Mouse (Mus musculus) heart, embryonic 11.5 days (tissue): Measurements from ENCODE around the gene Men1. TPM values are rescaled to one million over a fixed set of nuclear protein-coding genes. Genes with fewer than 3 reads are reported as not detected.

Experiments
- ATAC-seq: fragments of 200-750 bp; cut with Nextera tagmentation; replicated peaks from 2 replicates; pipeline ENCODE4 v1.8.0; 2017; ENCODE audit warnings: moderate library complexity; ENCODE audit not compliant: insufficient number of reproducible peaks, low FRiP score, low TSS enrichment
- H3K27ac ChIP-seq: fragments of 300-500 bp; sonication (generic); 2 replicates; pipeline ENCODE4 v1.5.1; 2014; ENCODE audit warnings: mild to moderate bottlenecking, low read depth, low read length
- H3K27me3 ChIP-seq: fragments of 300-500 bp; sonication (generic); 2 replicates; pipeline ENCODE4 v1.6.1; 2014; ENCODE audit warnings: mild to moderate bottlenecking, low read length, mixed read lengths; ENCODE audit not compliant: control insufficient read depth, insufficient read depth
- H3K36me3 ChIP-seq: fragments of 300-500 bp; sonication (generic); 2 replicates; pipeline ENCODE4 v1.6.1; 2014; ENCODE audit warnings: mild to moderate bottlenecking, low read length, moderate library complexity, mixed read lengths; ENCODE audit not compliant: control insufficient read depth, insufficient read depth
- H3K4me1 ChIP-seq: fragments of 300-500 bp; sonication (generic); 2 replicates; pipeline ENCODE4 v1.6.1; 2014; ENCODE audit warnings: low read length; ENCODE audit not compliant: control insufficient read depth, insufficient read depth
- H3K4me2 ChIP-seq: fragments of 300-500 bp; sonication (generic); 2 replicates; pipeline ENCODE4 v1.6.1; 2014; ENCODE audit warnings: mild to moderate bottlenecking, moderate library complexity
- H3K4me3 ChIP-seq: fragments of 300-500 bp; sonication (generic); 2 replicates; pipeline ENCODE4 v1.5.1; 2014; ENCODE audit warnings: low read depth, low read length
- H3K9ac ChIP-seq: fragments of 300-500 bp; sonication (generic); 2 replicates; pipeline ENCODE4 v1.6.1; 2014; ENCODE audit warnings: mild to moderate bottlenecking, low read depth, low read length, moderate library complexity
- H3K9me3 ChIP-seq: fragments of 300-500 bp; sonication (generic); replicated peaks from 2 replicates; pipeline ENCODE4 v1.6.1; 2016; ENCODE audit warnings: low read length; ENCODE audit not compliant: control insufficient read depth
- WGBS: fragments of 180-500 bp; shearing (Covaris S2); extraction: QIAGEN DNeasy Blood & Tissue Kit; methylation state at CpG from one replicate; pipeline ENCODE4 v1.1.7; 2014; ENCODE audit not compliant: insufficient replicate concordance; 5-methylcytosine and 5-hydroxymethylcytosine counted together
- polyA plus RNA-seq: library from polyadenylated mRNA; unstranded; fragments of >200 nt; fragmentation: Nextera tagmentation; extraction: Ambion mirVana; gene quantifications from 2 replicates; pipeline ENCODE4 v1.2.1, GENCODE M21; 2014

Gene Men1
- polyA plus RNA-seq, 1 experiment from 2014 or later, result 31.8 TPM

DNA sequence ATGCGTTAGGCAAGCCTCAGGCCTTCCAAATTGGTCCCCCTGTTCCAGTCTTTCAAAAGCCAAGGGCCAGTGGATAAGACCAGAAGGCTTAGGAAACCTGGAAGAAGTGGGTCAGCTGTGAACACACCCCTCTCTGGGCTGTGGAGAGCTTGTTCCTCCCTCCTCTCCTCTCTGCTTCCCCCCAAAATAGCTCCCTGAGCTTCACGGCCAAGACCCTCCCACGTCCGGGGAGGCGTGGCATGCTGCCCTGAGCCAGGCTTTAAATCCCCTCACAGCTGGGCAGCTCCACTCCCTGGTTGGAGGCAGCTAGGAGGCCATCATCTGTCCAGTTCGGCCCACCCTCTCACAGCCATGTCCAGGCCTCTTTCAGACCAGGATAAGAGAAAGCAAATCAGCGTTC lies 49.3 kb downstream of the Men1 start, which contains the start of gene Pygm:
Gene Pygm, plus strand, starts transcription at position 272 of the 400 bp plus-strand sequence.
- Histone ChIP-seq H3K4me1 (peaks cover 34% of the 10 kb centered on the region), H3K27ac (peak within 1 kb of the TSS; percentile 90), H3K36me3 (peaks cover under 1% of the 10 kb centered on the region; the same call in 1 of the 2 replicates), H3K27me3 (no peaks in the 10 kb centered on the region), H3K4me3 (peak within 1 kb of the TSS; percentile 48), H3K4me2 (peak within 1 kb of the TSS; percentile 82), H3K9me3 (no peaks in the 10 kb centered on the region), H3K9ac (peak within 1 kb of the TSS; percentile 71)
- 9% methylated on average over 7 of the region's 7 CpGs for WGBS
- ATAC-seq, result peak; percentile 60

DNA sequence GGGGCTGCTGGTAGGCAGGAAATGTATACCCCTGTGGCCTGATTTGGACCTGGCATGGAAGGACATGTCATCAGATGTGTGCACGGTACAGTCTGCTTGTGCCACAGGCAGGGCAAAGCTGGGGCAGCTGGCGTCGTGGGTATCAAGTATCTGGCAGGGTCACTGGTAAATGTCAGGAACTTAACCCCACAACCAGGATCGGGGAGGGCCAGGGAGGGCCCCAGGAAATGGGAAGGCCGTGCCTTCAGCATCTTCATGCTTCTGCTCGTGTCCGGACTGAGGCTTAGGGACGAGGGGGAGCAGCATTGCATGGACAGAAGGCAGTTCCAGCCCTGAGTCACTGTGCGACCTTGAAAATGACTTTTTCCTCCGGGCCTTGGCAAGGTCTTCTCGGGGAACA lies 50.2 kb downstream of the Men1 start:
- H3K27me3 ChIP-seq, result no peaks in the 10 kb centered on the region
- WGBS, result 41% methylated on average over 11 of the region's 11 CpGs
- peaks cover 7% of the 10 kb centered on the region; the same call in 1 of the 2 replicates for H3K36me3 ChIP-seq
- H3K27ac ChIP-seq, result peak overlapping the region; percentile 90
- peak overlapping the region; percentile 71 for H3K9ac ChIP-seq
- peaks cover 40% of the 10 kb centered on the region for H3K4me1 ChIP-seq
- peak overlapping the region; percentile 82 for H3K4me2 ChIP-seq
- ATAC-seq, result no peak
- H3K4me3 ChIP-seq, result peak overlapping the region; percentile 48
- no peaks in the 10 kb centered on the region for H3K9me3 ChIP-seq

DNA sequence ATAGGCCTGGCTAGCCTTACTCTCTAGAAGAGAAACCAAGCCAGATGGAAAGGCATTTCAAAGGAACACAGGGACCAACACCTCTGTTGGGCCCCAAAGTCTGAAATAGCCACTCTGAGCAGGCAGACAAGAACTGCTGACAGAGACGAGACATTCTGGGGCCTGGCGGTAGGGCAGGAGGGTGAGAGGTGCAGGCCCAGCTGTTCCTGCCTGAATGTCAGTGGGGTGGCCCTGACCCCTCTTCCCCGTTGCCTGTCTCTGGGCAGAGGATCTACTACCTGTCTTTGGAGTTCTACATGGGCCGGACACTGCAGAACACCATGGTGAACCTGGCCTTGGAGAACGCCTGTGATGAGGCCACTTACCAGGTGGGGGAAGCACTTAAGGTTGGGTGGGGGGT lies 50.6 kb downstream of the Men1 start:
- Histone ChIP-seq H3K4me2 (peak overlapping the region; percentile 82), H3K27ac (peak overlapping the region; percentile 90), H3K9ac (peak overlapping the region; percentile 71), H3K9me3 (no peaks in the 10 kb centered on the region), H3K36me3 (peaks cover 7% of the 10 kb centered on the region; the same call in 1 of the 2 replicates), H3K4me1 (peaks cover 40% of the 10 kb centered on the region), H3K27me3 (no peaks in the 10 kb centered on the region), H3K4me3 (peak overlapping the region; percentile 48)
- ATAC-seq, result no peak
- WGBS, result 49% methylated on average over 5 of the region's 5 CpGs

DNA sequence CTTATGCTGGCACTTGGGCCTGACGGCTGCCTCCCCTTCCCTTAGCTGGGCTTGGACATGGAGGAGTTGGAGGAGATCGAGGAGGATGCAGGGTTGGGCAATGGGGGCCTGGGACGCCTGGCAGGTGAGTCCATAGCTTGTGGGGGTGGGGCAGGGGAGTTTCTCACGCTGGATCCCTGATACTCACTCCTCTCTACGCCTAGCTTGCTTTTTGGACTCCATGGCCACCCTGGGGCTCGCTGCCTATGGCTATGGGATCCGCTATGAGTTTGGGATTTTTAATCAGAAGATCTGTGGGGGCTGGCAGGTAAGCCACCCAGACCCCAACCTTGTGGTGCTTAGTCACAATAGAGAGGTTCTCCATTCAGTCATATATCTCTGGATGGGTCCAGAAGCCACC lies 51.0 kb downstream of the Men1 start:
- Histone ChIP-seq H3K4me3 (peak overlapping the region; percentile 48), H3K36me3 (peaks cover 7% of the 10 kb centered on the region; the same call in 1 of the 2 replicates), H3K27me3 (no peaks in the 10 kb centered on the region), H3K27ac (peak overlapping the region; percentile 90), H3K9ac (peak overlapping the region; percentile 71), H3K4me2 (peak overlapping the region; percentile 82), H3K4me1 (peaks cover 40% of the 10 kb centered on the region), H3K9me3 (no peaks in the 10 kb centered on the region)
- 72% methylated on average over 7 of the region's 7 CpGs for WGBS
- no peak for ATAC-seq

DNA sequence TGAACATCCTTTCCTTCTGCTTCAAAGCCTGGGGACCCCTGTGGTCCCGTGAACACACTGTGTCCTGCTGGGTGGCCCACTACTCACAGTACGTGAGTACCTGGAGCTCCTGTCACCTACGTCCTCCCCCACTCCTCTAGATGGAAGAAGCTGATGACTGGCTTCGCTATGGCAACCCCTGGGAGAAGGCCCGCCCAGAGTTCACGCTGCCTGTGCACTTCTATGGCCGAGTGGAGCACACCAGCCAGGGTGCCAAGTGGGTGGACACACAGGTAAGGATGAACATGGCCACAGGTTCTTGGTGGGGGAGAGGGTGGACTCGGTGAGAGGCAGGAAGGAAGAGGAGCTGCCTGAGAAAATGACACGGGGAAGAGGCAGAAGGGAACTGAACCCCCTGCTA lies 51.5 kb downstream of the Men1 start:
- H3K9ac ChIP-seq, result peak overlapping the region; percentile 4; the same call in 1 of the 2 replicates
- no peaks in the 10 kb centered on the region for H3K9me3 ChIP-seq
- WGBS, result 56% methylated on average over 9 of the region's 9 CpGs
- peak overlapping the region; percentile 82 for H3K4me2 ChIP-seq
- ATAC-seq, result no peak
- H3K36me3 ChIP-seq, result peaks cover 7% of the 10 kb centered on the region; the same call in 1 of the 2 replicates
- no peak overlapping the region for H3K27ac ChIP-seq
- peaks cover 40% of the 10 kb centered on the region for H3K4me1 ChIP-seq
- H3K27me3 ChIP-seq, result no peaks in the 10 kb centered on the region
- peak overlapping the region; percentile 48; the same call in 1 of the 2 replicates for H3K4me3 ChIP-seq

DNA sequence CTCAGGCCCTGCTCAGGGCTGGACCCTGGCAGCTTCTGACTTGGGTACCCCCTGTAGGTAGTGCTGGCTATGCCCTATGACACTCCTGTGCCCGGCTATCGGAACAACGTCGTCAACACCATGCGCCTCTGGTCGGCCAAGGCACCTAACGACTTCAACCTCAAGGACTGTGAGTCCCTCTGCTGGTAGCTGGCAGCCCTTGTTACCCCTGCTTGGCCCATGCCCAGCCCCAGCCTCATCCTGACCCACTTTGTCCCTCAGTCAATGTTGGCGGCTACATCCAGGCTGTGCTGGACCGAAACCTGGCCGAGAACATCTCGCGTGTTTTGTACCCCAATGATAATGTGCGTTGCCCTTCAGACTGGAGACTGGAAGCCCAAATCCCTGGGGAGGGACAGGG lies 53.2 kb downstream of the Men1 start:
- Histone ChIP-seq H3K27ac (no peak overlapping the region), H3K36me3 (peaks cover 11% of the 10 kb centered on the region), H3K4me3 (no peak overlapping the region), H3K9me3 (no peaks in the 10 kb centered on the region), H3K9ac (no peak overlapping the region), H3K4me1 (peaks cover 30% of the 10 kb centered on the region), H3K4me2 (no peak overlapping the region), H3K27me3 (no peaks in the 10 kb centered on the region)
- WGBS, result 79% methylated on average over 13 of the region's 13 CpGs
- ATAC-seq, result no peak

DNA sequence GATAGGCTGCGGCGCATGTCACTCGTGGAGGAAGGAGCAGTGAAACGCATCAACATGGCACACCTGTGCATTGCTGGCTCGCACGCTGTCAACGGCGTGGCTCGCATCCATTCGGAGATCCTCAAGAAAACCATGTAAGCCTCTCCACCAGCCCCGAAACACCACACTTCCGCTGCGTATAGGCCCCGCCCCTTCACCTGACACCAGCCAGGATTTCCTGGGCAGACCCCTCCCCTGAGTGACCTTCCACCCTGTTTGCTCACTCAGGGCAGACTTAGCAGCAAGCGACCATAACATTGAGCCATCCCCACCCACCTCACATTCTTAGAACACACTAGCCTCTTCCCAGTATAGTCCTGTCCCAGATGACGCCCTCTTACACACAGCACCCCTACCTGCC lies 55.0 kb downstream of the Men1 start:
- WGBS, result 13% methylated on average over 16 of the region's 16 CpGs
- 0 out of 2 replicates have a peak, but pooled peaks have one; percentile 15 for ATAC-seq
- peaks cover 11% of the 10 kb centered on the region for H3K36me3 ChIP-seq

DNA sequence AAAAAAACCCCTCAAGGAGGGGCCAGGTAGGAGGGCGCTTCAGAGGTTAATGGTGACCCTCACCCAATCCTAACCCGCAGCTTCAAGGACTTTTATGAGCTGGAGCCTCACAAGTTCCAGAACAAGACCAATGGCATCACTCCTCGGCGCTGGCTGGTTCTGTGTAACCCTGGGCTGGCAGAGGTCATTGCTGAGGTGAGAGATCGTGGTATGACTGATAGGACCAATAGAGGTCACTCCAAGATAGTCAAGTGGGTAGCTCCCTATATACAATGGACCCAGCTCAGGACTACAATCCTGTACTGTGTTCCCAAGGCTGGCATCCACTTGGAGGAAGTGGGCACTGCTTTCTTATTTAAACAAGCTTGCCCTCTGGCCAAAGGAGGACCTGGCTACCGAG lies 55.5 kb downstream of the Men1 start:
- peaks cover 15% of the 10 kb centered on the region for H3K4me1 ChIP-seq
- H3K9ac ChIP-seq, result no peak overlapping the region
- H3K36me3 ChIP-seq, result peaks cover 11% of the 10 kb centered on the region
- WGBS, result 51% methylated on average over 6 of the region's 6 CpGs
- ATAC-seq, result no peak
- no peaks in the 10 kb centered on the region for H3K27me3 ChIP-seq
- no peak overlapping the region for H3K4me2 ChIP-seq
- no peak overlapping the region for H3K27ac ChIP-seq
- H3K9me3 ChIP-seq, result no peaks in the 10 kb centered on the region
- no peak overlapping the region for H3K4me3 ChIP-seq

More for the DNA sequence above, 55.0 kb downstream of the Men1 start:
- Histone ChIP-seq H3K9ac (no peak overlapping the region), H3K9me3 (no peaks in the 10 kb centered on the region), H3K4me1 (peaks cover 15% of the 10 kb centered on the region), H3K4me3 (peak overlapping the region; percentile 13; the same call in 1 of the 2 replicates), H3K27ac (no peak overlapping the region), H3K27me3 (no peaks in the 10 kb centered on the region), H3K4me2 (peak overlapping the region; percentile 56)
